Comparison of ENCODE assay signal across 12 mouse cellular contexts in genomic region chr11:107992500-107992899, GRCm38 (mm10).
DNase-seq lines count a peak whose midpoint lies in the region; ATAC-seq and TF ChIP-seq lines count a peak whose summit lies in the region.
"Had no signal": no experiment of that assay in that cellular context is flagged by ENCODE, and none has a peak within 500 bp of the region (broad histone marks: within the 10 kb centered on the region; RNA-seq: fewer than 3 reads in every experiment).

No protein-coding gene starts in this region.

- no peaks in the 10 kb centered on the region for H3K9me3 ChIP-seq in intestine, embryonic 15.5 days
- H3K9me3 ChIP-seq in intestine, embryonic 16.5 days (ENCODE audit: control insufficient read depth, low read length), result no peaks in the 10 kb centered on the region
- no peaks in the 10 kb centered on the region for H3K9me3 ChIP-seq in limb, embryonic 12.5 days

- no peaks in the 10 kb centered on the region for H3K27me3 ChIP-seq in intestine, embryonic 15.5 days (replicated peaks)
- H3K27me3 ChIP-seq in intestine, embryonic 16.5 days (replicated peaks; ENCODE audit: control insufficient read depth, insufficient read depth, low read length), result no peaks in the 10 kb centered on the region
- H3K27me3 ChIP-seq in thymus, adult 2 months (ENCODE audit: control insufficient read depth, insufficient read depth, low read length), result no peaks in the 10 kb centered on the region
- H3K27me3 ChIP-seq in limb, embryonic 12.5 days, result no peaks in the 10 kb centered on the region

- H3K27ac ChIP-seq in intestine, embryonic 15.5 days, result no peak overlapping the region
- no peak overlapping the region for H3K27ac ChIP-seq in intestine, embryonic 16.5 days (ENCODE audit: low read length)
- H3K27ac ChIP-seq in thymus, adult 2 months (ENCODE audit: control insufficient read depth, insufficient read depth, low read length), result no peak overlapping the region
- H3K27ac ChIP-seq in limb, embryonic 12.5 days, result peak overlapping the region; percentile 8; the same call in 1 of the 2 replicates
- peak overlapping the region; percentile 36 for H3K27ac ChIP-seq in olfactory bulb, adult 2 months (ENCODE audit: insufficient read depth, low read depth, low read length)
- H3K27ac ChIP-seq: kidney, postnatal 0 days had no signal

- TF ChIP-seq CTCF in thymus, adult 2 months (IDR thresholded peaks at IDR 0.05; ENCODE audit: borderline replicate concordance, control insufficient read depth, extremely low read depth, insufficient read depth, low read length, poor library complexity), result no peak
- TF ChIP-seq CTCF in olfactory bulb, adult 2 months (IDR thresholded peaks at IDR 0.05; ENCODE audit: insufficient read depth, low read depth, low read length), result no peak

- no peak overlapping the region for H3K4me2 ChIP-seq in intestine, embryonic 15.5 days (replicated peaks)
- H3K4me2 ChIP-seq in intestine, embryonic 16.5 days (ENCODE audit: low read depth, low read length), result no peak overlapping the region
- no peak overlapping the region for H3K4me2 ChIP-seq in limb, embryonic 12.5 days

- 39% methylated on average over 11 of the region's 11 CpGs for WGBS in intestine, embryonic 15.5 days
- WGBS in intestine, embryonic 16.5 days, result 46% methylated on average over 11 of the region's 11 CpGs
- 64% methylated on average over 11 of the region's 11 CpGs for WGBS in thymus, adult 2 months
- WGBS in limb, embryonic 12.5 days, result 52% methylated on average over 11 of the region's 11 CpGs
- WGBS in olfactory bulb, adult 2 months, result 49% methylated on average over 11 of the region's 11 CpGs

- 0 out of 2 replicates have a peak, but pooled peaks cover 4% of the 10 kb centered on the region for H3K4me1 ChIP-seq in intestine, embryonic 15.5 days (replicated peaks)
- 0 out of 2 replicates have a peak, but pooled peaks cover 2% of the 10 kb centered on the region for H3K4me1 ChIP-seq in intestine, embryonic 16.5 days (ENCODE audit: control insufficient read depth, insufficient read depth, low read length)
- H3K4me1 ChIP-seq in thymus, adult 2 months (replicated peaks; ENCODE audit: control insufficient read depth, insufficient read depth, low read length), result peaks cover 20% of the 10 kb centered on the region
- peaks cover 24% of the 10 kb centered on the region for H3K4me1 ChIP-seq in limb, embryonic 12.5 days (replicated peaks)
- H3K4me1 ChIP-seq in olfactory bulb, adult 2 months (ENCODE audit: control insufficient read depth, insufficient read depth, low read length), result peaks cover 34% of the 10 kb centered on the region

- ATAC-seq in intestine, embryonic 15.5 days, result 0 out of 2 replicates have a peak, but pooled peaks have one; percentile 15
- no peak for ATAC-seq in intestine, embryonic 16.5 days
- no peak for ATAC-seq in limb, embryonic 12.5 days (ENCODE audit: insufficient number of reproducible peaks, insufficient read depth, low FRiP score, low TSS enrichment, low read depth)

- DNase-seq in thymus, postnatal 4 days, result peak; percentile 36
- DNase-seq in thymus, adult 2 months, result no peak
- no peak for DNase-seq in layer of hippocampus, adult 8-10 months (ENCODE audit: low spot score in 2 of 2)
- no peak for DNase-seq in frontal cortex, postnatal 36 days (ENCODE audit: low spot score in 2 of 2)
- DNase-seq: cerebellum, adult 2 months; gastrocnemius, postnatal 36 days; right cerebral cortex, postnatal 25 days had no signal

- TF ChIP-seq POLR2A in thymus, adult 2 months (IDR thresholded peaks at IDR 0.05; ENCODE audit: control insufficient read depth, extremely low read depth, insufficient read depth, low read length, poor library complexity), result no peak
- TF ChIP-seq POLR2A in olfactory bulb, adult 2 months (IDR thresholded peaks at IDR 0.05; ENCODE audit: insufficient read depth, low read depth, low read length), result no peak

- no peak overlapping the region for H3K9ac ChIP-seq in intestine, embryonic 15.5 days
- H3K9ac ChIP-seq in intestine, embryonic 16.5 days (ENCODE audit: low read depth, low read length), result no peak overlapping the region
- no peak overlapping the region for H3K9ac ChIP-seq in limb, embryonic 12.5 days (replicated peaks)

- H3K36me3 ChIP-seq in intestine, embryonic 15.5 days, result no peaks in the 10 kb centered on the region
- H3K36me3 ChIP-seq in intestine, embryonic 16.5 days (ENCODE audit: control insufficient read depth, insufficient read depth, low read length), result no peaks in the 10 kb centered on the region
- no peaks in the 10 kb centered on the region for H3K36me3 ChIP-seq in thymus, adult 2 months (ENCODE audit: control insufficient read depth, insufficient read depth, low read length)
- H3K36me3 ChIP-seq in limb, embryonic 12.5 days, result no peaks in the 10 kb centered on the region

- no peak overlapping the region for H3K4me3 ChIP-seq in intestine, embryonic 15.5 days (replicated peaks)
- H3K4me3 ChIP-seq in intestine, embryonic 16.5 days (ENCODE audit: low read length), result no peak overlapping the region
- H3K4me3 ChIP-seq in thymus, adult 2 months (ENCODE audit: control insufficient read depth, insufficient read depth, low read length), result no peak overlapping the region
- H3K4me3 ChIP-seq in limb, embryonic 12.5 days (replicated peaks), result no peak overlapping the region
- no peak overlapping the region for H3K4me3 ChIP-seq in olfactory bulb, adult 2 months (ENCODE audit: insufficient read depth, low read depth, low read length)

Comparison
In these comparisons a context has a peak if more than half of its experiments do, and no peak if none do; other contexts are left out.
1. H3K27ac ChIP-seq: peak in limb, embryonic 12.5 days (single experiment) and olfactory bulb, adult 2 months (single experiment); none in intestine, embryonic 15.5 days (single experiment), intestine, embryonic 16.5 days (single experiment) and thymus, adult 2 months (single experiment).